Mouse (Mus musculus) C2C12 (cell line): ENCODE results near the gene Tgfb3.

Experiments used
- CEBPB ChIP-seq: IDR thresholded peaks from one replicate; pipeline ENCODE4 v1.6.1; 2011; ENCODE audit warnings: low read depth, mild to moderate bottlenecking, control low read depth, moderate library complexity
- CTCF ChIP-seq: IDR thresholded peaks from one replicate; pipeline ENCODE4 v1.5.1; 2011; ENCODE audit not compliant: control insufficient read depth, insufficient read depth, insufficient read length
- FOSL1 ChIP-seq: IDR thresholded peaks from one replicate; pipeline ENCODE4 v1.8.0; 2011; ENCODE audit warnings: mild to moderate bottlenecking, low read length; ENCODE audit not compliant: poor library complexity, insufficient read depth, severe bottlenecking
- MAX ChIP-seq: IDR thresholded peaks from one replicate; pipeline ENCODE4 v1.6.1; 2011; ENCODE audit warnings: mild to moderate bottlenecking, control low read depth
- MYOD1 ChIP-seq: IDR thresholded peaks from one replicate; pipeline ENCODE4 v1.6.1; 2011; ENCODE audit warnings: low read depth; ENCODE audit not compliant: control insufficient read depth, insufficient read length
- USF1 ChIP-seq: IDR thresholded peaks from one replicate; pipeline ENCODE4 v1.6.1; 2011; ENCODE audit warnings: low read depth, mild to moderate bottlenecking, control low read depth, moderate library complexity

DNA sequence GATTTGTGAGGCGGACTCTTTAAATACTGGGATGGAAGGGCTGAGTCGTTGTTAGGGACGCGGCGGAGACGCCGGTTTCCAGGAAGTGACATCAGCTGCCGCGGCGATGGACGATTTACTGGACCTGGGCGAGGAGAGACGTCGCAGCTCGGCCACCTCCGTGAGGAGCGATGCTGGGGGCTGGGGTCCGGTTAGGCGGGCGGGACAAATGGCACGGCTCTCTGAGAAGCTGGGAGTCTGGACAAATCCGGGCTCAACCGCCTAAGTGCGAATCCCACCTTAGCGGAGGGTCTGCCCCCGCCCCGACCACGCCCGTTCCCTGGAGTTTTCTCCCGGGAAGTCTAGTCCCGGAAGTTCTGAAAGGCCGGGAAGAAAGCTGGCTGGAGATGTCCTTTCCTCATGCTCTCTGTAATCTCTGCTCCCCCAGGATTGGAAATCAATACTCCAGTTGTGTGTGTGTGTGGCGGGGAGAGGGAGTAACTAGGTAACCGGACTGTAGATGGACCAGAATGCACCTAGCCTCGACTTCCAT lies 3.7 kb upstream of the Tgfb3 start, which contains the start of gene Ift43:
- no peak for TF ChIP-seq CTCF
- TF ChIP-seq CEBPB, result no peak
- no peak for TF ChIP-seq MAX
- no peak for TF ChIP-seq USF1
- no peak for TF ChIP-seq FOSL1
- TF ChIP-seq MYOD1, result no peak
